Mouse (Mus musculus): ENCODE results near the gene Endog.
"Not testable (repeated sequence)": the region's sequence is repeated elsewhere in the genome, so short reads cannot be mapped to it uniquely, and the experiment has no call there.

The Endog gene

DNA sequence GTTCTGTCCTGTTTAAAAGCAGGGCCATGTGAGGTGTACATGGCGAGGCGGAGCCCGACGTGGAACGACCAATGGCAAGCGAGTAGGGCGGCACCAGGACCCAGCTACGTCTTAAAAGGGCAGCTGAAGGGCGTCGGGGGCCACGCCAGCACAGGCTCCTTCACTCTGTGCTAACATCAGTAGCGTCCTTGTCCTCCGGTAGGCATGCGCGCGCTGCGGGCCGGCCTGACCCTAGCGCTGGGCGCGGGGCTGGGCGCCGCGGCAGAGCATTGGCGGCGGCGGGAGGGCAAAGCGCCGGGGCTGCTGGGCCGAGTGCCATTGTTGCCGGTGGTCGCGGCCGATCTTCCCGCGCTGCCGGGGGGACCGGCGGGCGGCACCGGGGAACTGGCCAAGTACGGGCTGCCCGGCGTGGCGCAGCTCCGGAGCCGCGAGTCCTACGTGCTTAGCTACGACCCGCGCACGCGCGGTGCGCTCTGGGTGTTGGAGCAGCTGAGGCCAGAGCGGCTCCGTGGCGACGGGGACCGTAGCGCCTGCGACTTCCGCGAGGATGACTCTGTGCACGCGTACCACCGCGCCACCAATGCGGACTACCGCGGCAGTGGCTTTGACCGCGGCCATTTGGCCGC lies at the start of gene Endog:
Endog (plus strand) TSS at position 123 of the 626 bp plus-strand sequence.
- peak; percentile 96 for DNase-seq

DNA sequence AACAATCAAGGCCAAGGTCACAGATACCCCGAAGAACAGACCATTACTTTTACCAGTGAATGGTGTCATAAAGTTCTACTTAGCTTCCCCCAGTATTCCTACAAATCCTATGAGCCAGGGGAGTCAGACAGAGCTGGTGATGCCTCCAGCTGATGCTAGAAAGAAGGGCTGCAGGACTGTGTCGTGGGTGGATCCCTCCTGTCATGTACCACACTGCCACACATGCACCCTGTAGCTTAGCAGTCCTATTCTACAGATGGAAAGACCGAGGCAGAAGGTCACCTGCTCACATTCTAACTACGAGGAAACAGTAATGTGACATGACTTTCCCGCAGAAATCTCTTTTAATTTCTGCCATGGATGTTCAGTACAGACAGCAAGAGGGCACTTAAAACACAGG lies 48.5 kb upstream of the Endog start:
- DNase-seq: no peak

GRCm38 (mm10) chr2:30123729-30124471 lies 47.4 kb upstream of the Endog start:
- no peak for DNase-seq

GRCm38 (mm10) chr2:30124472-30125274 lies 46.6 kb upstream of the Endog start, which contains the start of gene Zer1:
Zer1 (minus strand) TSS chr2:30124585.
- peak; percentile 96 for DNase-seq

GRCm38 (mm10) chr2:30128789-30129188 lies 42.5 kb upstream of the Endog start:
- DNase-seq: no peak

DNA sequence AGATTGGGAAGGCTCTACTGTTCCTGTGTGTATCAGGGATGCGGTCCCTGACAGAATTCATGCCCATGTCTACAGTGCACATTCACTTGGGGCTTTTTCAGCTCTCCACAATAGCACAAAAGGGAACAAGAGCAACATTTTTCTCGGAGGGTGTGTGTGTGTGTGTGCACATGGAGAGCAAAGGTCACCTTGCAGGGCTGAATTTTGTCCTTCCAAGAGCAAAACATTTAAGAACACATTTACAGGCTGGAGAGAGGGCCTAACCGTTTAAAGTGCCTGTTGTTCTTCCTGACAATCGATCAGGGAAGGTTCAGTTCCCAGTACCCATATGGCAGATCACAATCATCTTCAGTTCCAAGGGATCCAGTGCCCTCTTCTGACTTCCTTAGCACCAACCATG lies 41.1 kb upstream of the Endog start:
- no peak for DNase-seq

DNA sequence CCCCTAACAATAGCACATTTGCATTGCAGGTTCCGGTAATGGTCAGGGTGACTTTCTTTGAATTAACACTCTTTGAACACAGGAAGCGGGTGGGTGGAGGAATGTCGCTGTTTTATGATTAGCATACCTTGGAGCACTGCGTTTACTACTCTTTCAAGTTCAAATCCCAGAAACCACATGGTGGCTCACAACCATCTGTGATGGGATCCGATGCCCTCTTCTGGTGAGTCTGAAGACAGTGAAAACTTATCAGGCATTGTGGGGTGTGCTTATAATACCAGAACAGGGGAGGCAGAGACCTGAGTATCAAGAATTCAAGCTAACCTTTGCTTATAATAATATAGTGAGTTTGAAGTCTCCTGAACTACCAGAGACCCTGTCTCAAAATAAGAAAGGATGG lies 40.1 kb upstream of the Endog start:
- DNase-seq: not testable (repeated sequence)

DNA sequence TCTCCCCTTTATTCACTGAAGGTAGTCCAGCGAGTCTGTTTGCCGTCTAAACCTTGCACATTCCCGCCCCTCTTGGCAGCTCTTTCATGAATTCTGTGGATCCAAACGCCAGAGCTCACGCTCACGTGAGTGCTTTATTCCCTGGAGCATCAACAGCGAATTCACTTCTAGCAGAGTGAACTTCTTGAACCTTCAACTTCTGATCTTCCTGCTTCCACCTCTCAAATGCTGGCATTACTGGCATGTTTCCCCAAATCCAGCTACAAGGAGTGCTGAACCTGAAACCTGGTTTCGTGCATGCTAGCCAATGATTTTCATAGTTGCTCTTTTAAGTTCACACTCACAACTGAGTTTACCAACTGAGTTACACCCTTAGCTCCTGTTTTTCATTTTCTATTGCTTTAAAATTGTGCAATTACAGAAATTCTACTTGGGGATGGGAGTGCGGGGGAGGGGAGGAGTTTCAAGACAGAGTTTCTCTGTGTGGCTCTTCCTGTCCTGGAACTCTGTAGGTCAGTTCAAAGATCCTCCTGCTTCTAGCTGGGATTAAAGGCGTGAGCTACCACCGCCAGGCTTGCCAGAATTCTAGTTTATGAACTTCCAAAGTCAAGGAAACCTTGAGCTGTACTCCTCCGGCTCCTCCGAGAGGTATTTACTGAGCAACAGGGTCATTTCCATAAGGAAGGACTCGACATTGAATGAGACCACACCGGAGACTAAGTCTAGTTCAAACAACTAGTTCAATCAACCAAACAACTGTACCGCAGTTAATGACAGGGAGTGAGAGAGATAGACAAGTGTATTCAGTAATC lies 38.3 kb upstream of the Endog start:
- DNase-seq: no peak

- DNase-seq: peak; percentile 97
Measured at GRCm38 (mm10) chr2:30133613-30134377, 37.5 kb upstream of the Endog start, which contains the start of gene Tbc1d13. Tbc1d13 (plus strand) TSS chr2:30133746.

DNA sequence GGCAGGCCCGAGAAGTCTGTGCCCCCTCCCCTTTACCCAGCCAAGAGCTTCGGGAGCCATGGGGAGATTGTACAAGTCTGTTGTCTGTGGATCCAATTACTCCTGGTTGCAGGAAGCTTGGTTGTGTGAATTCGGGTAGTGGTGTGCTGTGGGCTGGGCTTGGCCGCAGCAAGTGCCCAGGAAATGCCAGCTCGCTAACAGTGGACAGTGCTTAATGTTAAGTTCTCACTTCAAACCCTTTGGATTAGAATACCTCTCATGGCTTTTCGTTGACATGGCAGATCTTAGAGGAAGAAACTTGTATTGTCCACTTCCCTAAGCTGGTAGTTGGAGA lies 36.9 kb upstream of the Endog start:
- no peak for DNase-seq

- DNase-seq: no peak
Measured at GRCm38 (mm10) chr2:30134928-30135620, 36.2 kb upstream of the Endog start.

DNA sequence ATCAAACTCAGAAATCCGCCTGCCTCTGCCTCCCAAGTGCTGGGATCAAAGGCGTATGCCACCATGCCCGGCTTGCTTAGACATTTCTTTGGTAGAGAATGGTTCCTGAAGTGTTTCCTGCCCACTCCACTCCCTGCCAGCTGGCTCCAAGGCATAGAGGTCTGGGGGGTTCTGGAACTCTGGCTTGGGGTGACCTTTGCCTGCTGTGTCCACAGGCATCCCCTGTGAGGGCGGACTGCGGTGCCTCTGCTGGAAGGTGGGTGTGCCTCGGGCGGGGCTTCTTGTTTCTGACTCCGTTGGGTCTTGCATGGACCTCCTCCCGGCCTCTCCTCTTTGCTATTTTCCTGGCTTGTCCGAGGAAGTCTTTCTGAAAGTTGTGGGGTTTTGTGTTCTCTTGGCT lies 34.8 kb upstream of the Endog start:
- no peak for DNase-seq

- peak; percentile 79 for DNase-seq
Measured at GRCm38 (mm10) chr2:30140021-30140420, 31.3 kb upstream of the Endog start.

GRCm38 (mm10) chr2:30144436-30144835 lies 26.9 kb upstream of the Endog start:
- no peak for DNase-seq

GRCm38 (mm10) chr2:30147466-30147865 lies 23.8 kb upstream of the Endog start:
- DNase-seq: no peak

GRCm38 (mm10) chr2:30151840-30152239 lies 19.5 kb upstream of the Endog start:
- no peak for DNase-seq

- no peak for DNase-seq
Measured at GRCm38 (mm10) chr2:30152616-30153015, 18.7 kb upstream of the Endog start.

DNA sequence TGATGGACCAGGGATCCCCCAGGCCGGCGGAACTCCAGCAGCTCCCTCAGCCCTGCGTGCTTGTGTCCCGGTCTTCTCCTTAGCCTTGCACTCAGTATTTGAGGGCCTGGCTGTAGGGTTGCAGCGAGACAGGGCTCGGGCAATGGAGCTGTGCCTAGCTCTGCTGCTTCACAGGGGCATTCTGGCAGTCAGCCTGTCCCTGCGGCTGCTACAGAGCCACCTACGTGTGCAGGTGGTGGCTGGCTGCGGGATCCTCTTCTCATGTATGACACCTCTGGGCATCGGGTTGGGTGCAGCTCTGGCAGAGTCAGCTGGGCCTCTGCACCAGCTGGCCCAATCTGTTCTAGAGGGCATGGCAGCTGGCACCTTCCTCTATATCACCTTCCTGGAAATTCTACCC lies 11.4 kb upstream of the Endog start:
- DNase-seq: not testable (repeated sequence)

DNA sequence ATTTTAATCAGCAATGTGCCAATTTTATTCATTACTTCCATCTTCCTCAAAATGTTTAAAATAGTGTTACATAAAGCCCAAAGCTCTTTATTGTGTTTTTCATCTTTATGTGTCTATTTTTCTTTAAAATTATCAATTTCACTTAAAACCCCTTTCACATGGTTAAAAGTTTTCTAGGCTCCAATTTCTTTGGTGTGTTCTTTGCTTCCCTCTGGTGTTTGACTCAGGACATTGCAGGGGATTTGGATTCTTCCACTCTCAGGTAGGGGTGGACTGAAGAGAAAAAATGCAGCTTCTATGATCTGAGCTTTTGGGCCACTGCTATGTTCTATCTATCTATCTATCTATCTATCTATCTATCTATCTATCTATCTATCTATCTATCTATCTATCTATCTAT lies 9.5 kb upstream of the Endog start:
- DNase-seq: no peak

DNA sequence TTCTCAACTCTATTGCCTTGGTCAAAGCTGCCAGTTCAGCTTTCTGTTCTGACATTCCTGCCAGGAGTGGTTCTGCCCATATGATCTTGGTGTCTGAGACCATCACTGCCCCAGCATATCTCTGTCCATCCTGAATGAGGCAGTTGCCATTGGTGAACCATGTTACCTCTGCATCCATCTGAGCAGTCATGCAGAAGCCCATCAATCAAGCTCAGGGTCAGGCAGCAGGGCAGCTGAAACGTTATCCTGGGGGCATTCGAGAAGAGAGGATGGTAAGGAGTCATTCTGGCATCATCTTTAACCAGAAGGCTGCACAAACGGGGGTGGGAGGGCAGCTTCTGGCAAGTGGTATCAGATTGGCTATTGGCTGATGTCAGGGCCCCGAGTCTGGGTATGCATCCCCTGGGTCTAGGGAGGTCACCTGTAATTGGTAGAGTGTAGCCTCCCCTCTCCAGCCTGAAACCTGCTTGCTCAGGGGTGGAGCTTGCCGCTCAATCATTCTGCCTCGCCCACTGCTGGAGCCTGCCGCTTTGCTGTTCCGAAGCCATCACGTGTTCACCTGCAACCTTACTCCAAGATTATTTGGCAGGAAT lies 6.9 kb upstream of the Endog start:
- DNase-seq: no peak

GRCm38 (mm10) chr2:30166677-30167076 lies 4.6 kb upstream of the Endog start:
- DNase-seq: no peak

All from cerebellum, adult 9-11 months (tissue).